Mouse (Mus musculus) cerebellum, adult 11 months (tissue): ENCODE data around the gene Ppa2.

Source experiments
- DNase-seq: peaks from one replicate; pipeline ENCODE4 v3.0.0; 2022

The Ppa2 gene

GRCm38 (mm10) chr3:133405636-133406035, 95.7 kb downstream of the Ppa2 start:
- DNase-seq, result no peak

- no peak for DNase-seq
Measured at GRCm38 (mm10) chr3:133406248-133406647, 96.3 kb downstream of the Ppa2 start.

GRCm38 (mm10) chr3:133411123-133411675, 101.3 kb downstream of the Ppa2 start:
- DNase-seq, result no peak

- no peak for DNase-seq
Measured at GRCm38 (mm10) chr3:133411768-133412167, 101.9 kb downstream of the Ppa2 start.

- no peak for DNase-seq
Measured at GRCm38 (mm10) chr3:133414747-133415146, 104.8 kb downstream of the Ppa2 start.

- no peak for DNase-seq
Measured at GRCm38 (mm10) chr3:133423073-133423472, 113.2 kb downstream of the Ppa2 start.
